Mouse (Mus musculus): ENCODE results near the gene Tgif1. TPM values are rescaled to one million over a fixed set of nuclear protein-coding genes. Genes with fewer than 3 reads are reported as not detected.

The Tgif1 gene
- polyA plus RNA-seq (2012; ENCODE audit: insufficient read depth, insufficient read length, missing spikeins) = 4.2 and 6.7 TPM in 2 replicates

- peak within 1 kb of the TSS; percentile 85 for H3K27ac ChIP-seq (replicated peaks; ENCODE audit: low read depth, low read length)
- peak within 1 kb of the TSS; percentile 87 for H3K4me3 ChIP-seq (ENCODE audit: insufficient read depth, low read depth, low read length)
- H3K4me1 ChIP-seq (ENCODE audit: control insufficient read depth, insufficient read depth, insufficient read length, low read length) = 0 out of 2 replicates have a peak, but pooled peaks cover 3% of the 10 kb centered on the region
Observed at GRCm38 (mm10) chr17:70853436-70853905, at the start of gene Tgif1. Gene Tgif1 (minus strand): TSS chr17:70853546.

GRCm38 (mm10) chr17:70900660-70901059, 47.3 kb upstream of the Tgif1 start:
- Histone ChIP-seq H3K27ac (replicated peaks; ENCODE audit: low read depth, low read length) (no peak overlapping the region), H3K4me3 (ENCODE audit: insufficient read depth, low read depth, low read length) (no peak overlapping the region), H3K4me1 (ENCODE audit: control insufficient read depth, insufficient read depth, insufficient read length, low read length) (no peaks in the 10 kb centered on the region)

- Histone ChIP-seq H3K4me3 (ENCODE audit: insufficient read depth, low read depth, low read length) (no peak overlapping the region), H3K27ac (replicated peaks; ENCODE audit: low read depth, low read length) (no peak overlapping the region), H3K4me1 (ENCODE audit: control insufficient read depth, insufficient read depth, insufficient read length, low read length) (no peaks in the 10 kb centered on the region)
Observed at GRCm38 (mm10) chr17:70899642-70900041, 46.3 kb upstream of the Tgif1 start.

GRCm38 (mm10) chr17:70894867-70895266, 41.5 kb upstream of the Tgif1 start:
- Histone ChIP-seq H3K4me1 (ENCODE audit: control insufficient read depth, insufficient read depth, insufficient read length, low read length) (no peaks in the 10 kb centered on the region), H3K4me3 (ENCODE audit: insufficient read depth, low read depth, low read length) (no peak overlapping the region)

GRCm38 (mm10) chr17:70893151-70893550, 39.8 kb upstream of the Tgif1 start:
- H3K27ac ChIP-seq (replicated peaks; ENCODE audit: low read depth, low read length) = no peak overlapping the region
- no peaks in the 10 kb centered on the region for H3K4me1 ChIP-seq (ENCODE audit: control insufficient read depth, insufficient read depth, insufficient read length, low read length)
- H3K4me3 ChIP-seq (ENCODE audit: insufficient read depth, low read depth, low read length) = no peak overlapping the region

More at GRCm38 (mm10) chr17:70894867-70895266, 41.5 kb upstream of the Tgif1 start:
- H3K27ac ChIP-seq (replicated peaks; ENCODE audit: low read depth, low read length) = no peak overlapping the region

- H3K27ac ChIP-seq (replicated peaks; ENCODE audit: low read depth, low read length) = no peak overlapping the region
- H3K4me3 ChIP-seq (ENCODE audit: insufficient read depth, low read depth, low read length) = no peak overlapping the region
- no peaks in the 10 kb centered on the region for H3K4me1 ChIP-seq (ENCODE audit: control insufficient read depth, insufficient read depth, insufficient read length, low read length)
Observed at GRCm38 (mm10) chr17:70892288-70893096, 39.1 kb upstream of the Tgif1 start.

- H3K4me1 ChIP-seq (ENCODE audit: control insufficient read depth, insufficient read depth, insufficient read length, low read length) = no peaks in the 10 kb centered on the region
- no peak overlapping the region for H3K27ac ChIP-seq (replicated peaks; ENCODE audit: low read depth, low read length)
- no peak overlapping the region for H3K4me3 ChIP-seq (ENCODE audit: insufficient read depth, low read depth, low read length)
Observed at GRCm38 (mm10) chr17:70890571-70890970, 37.2 kb upstream of the Tgif1 start.

GRCm38 (mm10) chr17:70888657-70889056, 35.3 kb upstream of the Tgif1 start:
- H3K4me3 ChIP-seq (ENCODE audit: insufficient read depth, low read depth, low read length) = no peak overlapping the region

GRCm38 (mm10) chr17:70887848-70888247, 34.5 kb upstream of the Tgif1 start:
- H3K27ac ChIP-seq (replicated peaks; ENCODE audit: low read depth, low read length) = no peak overlapping the region
- H3K4me3 ChIP-seq (ENCODE audit: insufficient read depth, low read depth, low read length) = no peak overlapping the region
- no peaks in the 10 kb centered on the region for H3K4me1 ChIP-seq (ENCODE audit: control insufficient read depth, insufficient read depth, insufficient read length, low read length)

More at GRCm38 (mm10) chr17:70888657-70889056, 35.3 kb upstream of the Tgif1 start:
- H3K4me1 ChIP-seq (ENCODE audit: control insufficient read depth, insufficient read depth, insufficient read length, low read length) = no peaks in the 10 kb centered on the region
- H3K27ac ChIP-seq (replicated peaks; ENCODE audit: low read depth, low read length) = no peak overlapping the region

GRCm38 (mm10) chr17:70886641-70887391, 33.5 kb upstream of the Tgif1 start:
- no peaks in the 10 kb centered on the region for H3K4me1 ChIP-seq (ENCODE audit: control insufficient read depth, insufficient read depth, insufficient read length, low read length)
- H3K4me3 ChIP-seq (ENCODE audit: insufficient read depth, low read depth, low read length) = no peak overlapping the region
- H3K27ac ChIP-seq (replicated peaks; ENCODE audit: low read depth, low read length) = no peak overlapping the region

GRCm38 (mm10) chr17:70885868-70886267, 32.5 kb upstream of the Tgif1 start:
- Histone ChIP-seq H3K4me1 (ENCODE audit: control insufficient read depth, insufficient read depth, insufficient read length, low read length) (no peaks in the 10 kb centered on the region; the same call in 1 of the 2 replicates), H3K4me3 (ENCODE audit: insufficient read depth, low read depth, low read length) (no peak overlapping the region), H3K27ac (replicated peaks; ENCODE audit: low read depth, low read length) (no peak overlapping the region)

GRCm38 (mm10) chr17:70881934-70882333, 28.6 kb upstream of the Tgif1 start:
- Histone ChIP-seq H3K4me3 (ENCODE audit: insufficient read depth, low read depth, low read length) (no peak overlapping the region), H3K4me1 (ENCODE audit: control insufficient read depth, insufficient read depth, insufficient read length, low read length) (no peaks in the 10 kb centered on the region; the same call in 1 of the 2 replicates), H3K27ac (replicated peaks; ENCODE audit: low read depth, low read length) (no peak overlapping the region)

- H3K4me1 ChIP-seq (ENCODE audit: control insufficient read depth, insufficient read depth, insufficient read length, low read length) = no peaks in the 10 kb centered on the region; the same call in 1 of the 2 replicates
- H3K27ac ChIP-seq (replicated peaks; ENCODE audit: low read depth, low read length) = 0 out of 2 replicates have a peak overlapping the region, but pooled peaks have one; percentile 33
- H3K4me3 ChIP-seq (ENCODE audit: insufficient read depth, low read depth, low read length) = no peak overlapping the region
Observed at GRCm38 (mm10) chr17:70881194-70881593, 27.8 kb upstream of the Tgif1 start.

- Histone ChIP-seq H3K27ac (replicated peaks; ENCODE audit: low read depth, low read length) (no peak overlapping the region), H3K4me1 (ENCODE audit: control insufficient read depth, insufficient read depth, insufficient read length, low read length) (no peaks in the 10 kb centered on the region; the same call in 1 of the 2 replicates), H3K4me3 (ENCODE audit: insufficient read depth, low read depth, low read length) (no peak overlapping the region)
Observed at GRCm38 (mm10) chr17:70878237-70878636, 24.9 kb upstream of the Tgif1 start.

- Histone ChIP-seq H3K27ac (replicated peaks; ENCODE audit: low read depth, low read length) (no peak overlapping the region), H3K4me3 (ENCODE audit: insufficient read depth, low read depth, low read length) (peak overlapping the region; percentile 18; the same call in 1 of the 2 replicates), H3K4me1 (ENCODE audit: control insufficient read depth, insufficient read depth, insufficient read length, low read length) (no peaks in the 10 kb centered on the region)
Observed at GRCm38 (mm10) chr17:70873778-70874124, 20.4 kb upstream of the Tgif1 start.

Data from brown adipose tissue, adult 24 weeks (tissue).